Mouse (Mus musculus): ENCODE results near the gene Slc36a4. TPM values are rescaled to one million over a fixed set of nuclear protein-coding genes. Genes with fewer than 3 reads are reported as not detected.

Gene Slc36a4
- polyA plus RNA-seq, 1 experiment from 2014 or later: 6.0 TPM

DNA sequence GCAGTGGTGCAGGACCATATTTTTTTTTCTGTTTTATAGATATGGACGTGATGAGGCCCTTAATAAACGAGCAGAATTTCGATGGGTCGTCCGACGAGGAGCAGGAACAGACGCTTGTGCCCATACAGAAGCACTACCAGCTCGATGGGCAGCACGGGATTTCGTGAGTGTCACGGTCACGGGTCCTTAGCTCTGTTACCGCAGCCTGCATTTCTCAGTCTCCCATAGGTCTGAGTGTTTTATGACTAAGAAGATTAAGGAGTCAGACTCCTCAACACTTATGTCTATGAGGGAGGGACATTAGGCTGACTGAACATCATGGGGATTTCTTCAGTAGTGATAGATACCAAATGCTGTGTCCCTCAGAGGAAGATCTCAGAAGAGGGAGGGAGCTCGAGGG, 10.1 kb downstream of the Slc36a4 start:
- H3K9ac ChIP-seq (ENCODE audit: low read depth, low read length): no peak overlapping the region
- no peaks in the 10 kb centered on the region for H3K9me3 ChIP-seq (ENCODE audit: control insufficient read depth)
- no peak overlapping the region for H3K4me2 ChIP-seq (replicated peaks; ENCODE audit: low read depth)
- ATAC-seq: no peak
- H3K27me3 ChIP-seq (replicated peaks; ENCODE audit: control insufficient read depth, insufficient read depth, low read length): no peaks in the 10 kb centered on the region
- H3K27ac ChIP-seq (ENCODE audit: low read depth, low read length): no peak overlapping the region
- H3K4me3 ChIP-seq (ENCODE audit: low read depth, low read length): no peak overlapping the region
- no peaks in the 10 kb centered on the region for H3K4me1 ChIP-seq (replicated peaks; ENCODE audit: control insufficient read depth, insufficient read depth, low read length)
- no peak for TF ChIP-seq CTCF (IDR thresholded peaks at IDR 0.05; ENCODE audit: low read depth)
- WGBS: 90% methylated on average over 14 of the region's 14 CpGs
- H3K36me3 ChIP-seq (ENCODE audit: control insufficient read depth, insufficient read depth): peaks cover 9% of the 10 kb centered on the region; the same call in 1 of the 2 replicates

DNA sequence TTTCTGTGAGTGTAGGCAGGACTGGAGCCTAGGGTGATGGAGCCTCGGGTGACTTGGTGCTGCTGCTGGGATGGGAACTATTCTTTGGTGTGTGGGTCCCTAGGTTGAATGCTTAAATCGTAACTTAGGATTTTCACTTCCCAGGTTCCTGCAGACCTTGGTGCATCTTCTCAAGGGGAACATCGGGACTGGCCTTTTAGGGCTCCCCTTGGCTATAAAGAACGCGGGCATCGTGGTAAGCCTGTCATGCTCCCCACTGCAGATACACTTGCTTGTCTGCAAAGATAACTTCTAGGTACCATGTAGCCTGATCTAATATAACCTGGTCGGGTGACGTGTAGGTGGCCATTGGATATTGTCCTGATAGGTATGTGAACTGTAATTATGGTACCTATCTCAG, 11.0 kb downstream of the Slc36a4 start:
- H3K4me3 ChIP-seq (ENCODE audit: low read depth, low read length): no peak overlapping the region
- peaks cover 13% of the 10 kb centered on the region; the same call in 1 of the 2 replicates for H3K36me3 ChIP-seq (ENCODE audit: control insufficient read depth, insufficient read depth)
- H3K27ac ChIP-seq (ENCODE audit: low read depth, low read length): no peak overlapping the region
- no peaks in the 10 kb centered on the region for H3K9me3 ChIP-seq (ENCODE audit: control insufficient read depth)
- TF ChIP-seq CTCF (IDR thresholded peaks at IDR 0.05; ENCODE audit: low read depth): no peak
- H3K4me1 ChIP-seq (replicated peaks; ENCODE audit: control insufficient read depth, insufficient read depth, low read length): no peaks in the 10 kb centered on the region
- no peak for ATAC-seq
- no peak overlapping the region for H3K4me2 ChIP-seq (replicated peaks; ENCODE audit: low read depth)
- H3K27me3 ChIP-seq (replicated peaks; ENCODE audit: control insufficient read depth, insufficient read depth, low read length): no peaks in the 10 kb centered on the region
- 86% methylated on average over 8 of the region's 8 CpGs for WGBS
- H3K9ac ChIP-seq (ENCODE audit: low read depth, low read length): no peak overlapping the region

DNA sequence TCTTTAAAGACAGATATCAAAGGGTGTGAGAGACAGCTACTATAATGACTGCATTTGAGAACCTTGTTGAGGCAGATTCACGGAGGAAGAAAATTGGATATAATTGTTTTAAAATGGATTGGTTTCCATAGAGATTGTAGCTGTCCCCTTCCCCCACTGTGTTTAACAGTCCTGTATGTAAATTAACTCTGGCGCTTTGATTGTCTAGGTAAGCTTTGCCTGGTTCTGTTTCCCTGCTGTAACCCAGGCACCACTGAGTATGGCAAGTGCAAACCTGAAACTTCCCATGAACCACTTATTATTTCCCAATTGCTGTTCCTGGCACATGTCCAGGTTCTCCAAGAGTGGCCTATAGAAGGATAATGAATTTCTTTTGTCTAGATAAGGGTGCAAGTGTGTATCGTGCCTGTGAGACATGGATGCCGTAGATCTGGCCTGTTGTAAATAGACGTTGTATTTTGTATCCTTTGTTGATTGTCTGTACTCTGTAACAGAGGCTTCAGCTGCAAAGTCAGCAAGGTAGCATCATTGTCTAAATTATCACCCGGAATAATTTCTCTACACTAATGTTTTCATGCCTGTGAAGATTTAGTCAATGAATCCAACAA, 11.8 kb downstream of the Slc36a4 start:
- WGBS: 63% methylated on average over 6 of the region's 6 CpGs
- Histone ChIP-seq H3K4me1 (replicated peaks; ENCODE audit: control insufficient read depth, insufficient read depth, low read length) (no peaks in the 10 kb centered on the region), H3K27ac (ENCODE audit: low read depth, low read length) (no peak overlapping the region), H3K4me2 (replicated peaks; ENCODE audit: low read depth) (no peak overlapping the region), H3K27me3 (replicated peaks; ENCODE audit: control insufficient read depth, insufficient read depth, low read length) (no peaks in the 10 kb centered on the region), H3K4me3 (ENCODE audit: low read depth, low read length) (no peak overlapping the region), H3K36me3 (ENCODE audit: control insufficient read depth, insufficient read depth) (peaks cover 19% of the 10 kb centered on the region; the same call in 1 of the 2 replicates), H3K9me3 (ENCODE audit: control insufficient read depth) (no peaks in the 10 kb centered on the region), H3K9ac (ENCODE audit: low read depth, low read length) (no peak overlapping the region)
- TF ChIP-seq CTCF (IDR thresholded peaks at IDR 0.05; ENCODE audit: low read depth): no peak
- no peak for ATAC-seq

DNA sequence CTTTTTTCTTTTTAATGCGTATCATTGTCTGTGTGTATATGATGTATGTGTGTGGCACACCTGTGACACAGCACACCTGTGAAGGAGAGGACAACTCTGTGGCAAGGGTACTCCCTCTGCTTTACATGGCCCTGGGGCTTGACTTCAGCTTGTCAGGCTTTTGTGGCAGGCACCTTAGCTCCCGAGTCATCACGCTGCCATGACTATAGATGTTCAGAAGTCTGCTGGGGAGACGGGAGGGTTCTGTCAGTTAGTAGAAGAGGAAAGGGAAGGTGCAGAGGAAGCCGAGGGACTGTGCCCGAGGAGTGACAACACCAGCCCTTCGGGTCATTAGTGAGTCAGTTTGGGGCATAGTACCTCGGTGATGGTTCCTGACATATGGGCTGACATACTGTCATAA, 13.0 kb downstream of the Slc36a4 start:
- WGBS: 83% methylated on average over 8 of the region's 8 CpGs
- no peak overlapping the region for H3K27ac ChIP-seq (ENCODE audit: low read depth, low read length)
- H3K36me3 ChIP-seq (ENCODE audit: control insufficient read depth, insufficient read depth): peaks cover 23% of the 10 kb centered on the region; the same call in 1 of the 2 replicates
- no peak for TF ChIP-seq CTCF (IDR thresholded peaks at IDR 0.05; ENCODE audit: low read depth)
- no peak overlapping the region for H3K9ac ChIP-seq (ENCODE audit: low read depth, low read length)
- H3K4me3 ChIP-seq (ENCODE audit: low read depth, low read length): no peak overlapping the region
- H3K9me3 ChIP-seq (ENCODE audit: control insufficient read depth): no peaks in the 10 kb centered on the region
- H3K4me1 ChIP-seq (replicated peaks; ENCODE audit: control insufficient read depth, insufficient read depth, low read length): no peaks in the 10 kb centered on the region
- no peaks in the 10 kb centered on the region for H3K27me3 ChIP-seq (replicated peaks; ENCODE audit: control insufficient read depth, insufficient read depth, low read length)
- no peak for ATAC-seq
- H3K4me2 ChIP-seq (replicated peaks; ENCODE audit: low read depth): no peak overlapping the region

GRCm38 (mm10) chr9:15727168-15727567, 17.6 kb downstream of the Slc36a4 start:
- ATAC-seq: no peak
- no peak for TF ChIP-seq CTCF (IDR thresholded peaks at IDR 0.05; ENCODE audit: low read depth)
- no peak overlapping the region for H3K4me2 ChIP-seq (replicated peaks; ENCODE audit: low read depth)
- no peak overlapping the region for H3K27ac ChIP-seq (ENCODE audit: low read depth, low read length)
- H3K27me3 ChIP-seq (replicated peaks; ENCODE audit: control insufficient read depth, insufficient read depth, low read length): no peaks in the 10 kb centered on the region
- H3K36me3 ChIP-seq (ENCODE audit: control insufficient read depth, insufficient read depth): peaks cover 25% of the 10 kb centered on the region; the same call in 1 of the 2 replicates
- no peaks in the 10 kb centered on the region for H3K9me3 ChIP-seq (ENCODE audit: control insufficient read depth)
- no peaks in the 10 kb centered on the region for H3K4me1 ChIP-seq (replicated peaks; ENCODE audit: control insufficient read depth, insufficient read depth, low read length)
- no peak overlapping the region for H3K4me3 ChIP-seq (ENCODE audit: low read depth, low read length)
- no peak overlapping the region for H3K9ac ChIP-seq (ENCODE audit: low read depth, low read length)
- WGBS: 94% methylated on average over 8 of the region's 8 CpGs

GRCm38 (mm10) chr9:15731758-15732748, 22.5 kb downstream of the Slc36a4 start:
- H3K4me1 ChIP-seq (replicated peaks; ENCODE audit: control insufficient read depth, insufficient read depth, low read length): no peaks in the 10 kb centered on the region
- no peak overlapping the region for H3K4me2 ChIP-seq (replicated peaks; ENCODE audit: low read depth)
- H3K9me3 ChIP-seq (ENCODE audit: control insufficient read depth): no peaks in the 10 kb centered on the region
- WGBS: 83% methylated on average over 13 of the region's 13 CpGs
- H3K4me3 ChIP-seq (ENCODE audit: low read depth, low read length): no peak overlapping the region
- peaks cover 16% of the 10 kb centered on the region for H3K36me3 ChIP-seq (ENCODE audit: control insufficient read depth, insufficient read depth)
- no peak overlapping the region for H3K9ac ChIP-seq (ENCODE audit: low read depth, low read length)
- no peak for TF ChIP-seq CTCF (IDR thresholded peaks at IDR 0.05; ENCODE audit: low read depth)
- no peaks in the 10 kb centered on the region for H3K27me3 ChIP-seq (replicated peaks; ENCODE audit: control insufficient read depth, insufficient read depth, low read length)
- ATAC-seq: no peak
- no peak overlapping the region for H3K27ac ChIP-seq (ENCODE audit: low read depth, low read length)
